In genomic region chr3:148986296-148986893, GRCm38 (mm10) we compare ENCODE assay signal across 8 mouse cellular contexts. TPM values are rescaled to one million over a fixed set of nuclear protein-coding genes. Genes with fewer than 3 reads are reported as not detected.
A peak's percentile ranks its signal among the peaks of the same experiment; 100 is the strongest.
DNase-seq lines count a peak whose midpoint lies in the region; ATAC-seq lines count a peak whose summit lies in the region.

No protein-coding gene starts in this region.

- H3K36me3 ChIP-seq in hindbrain, embryonic 10.5 days = no peaks in the 10 kb centered on the region
- H3K36me3 ChIP-seq in liver, embryonic 16.5 days (ENCODE audit: control insufficient read depth, insufficient read depth) = no peaks in the 10 kb centered on the region

- peak; percentile 39 to 84 for DNase-seq in adrenal gland, adult (ENCODE audit: inconsistent age in 2 of 2, low spot score in 1 of 2)
- no peak for DNase-seq in adrenal gland, postnatal 4 days (ENCODE audit: low spot score in 2 of 2)
- DNase-seq in ZHBTc4 (ENCODE audit: low read depth, low spot score) = peak; percentile 67
- DNase-seq in hindbrain, embryonic 10.5 days (ENCODE audit: low spot score) = peak; percentile 57
- no peak for DNase-seq in frontal cortex, postnatal 10 days (ENCODE audit: low spot score in 2 of 2)
- no peak for DNase-seq in left cerebral cortex, postnatal 4 days

- peak overlapping the region; percentile 97 for H3K4me3 ChIP-seq in hindbrain, embryonic 10.5 days
- peak overlapping the region; percentile 67 for H3K4me3 ChIP-seq in liver, embryonic 16.5 days (ENCODE audit: low read depth, low read length)

- H3K9me3 ChIP-seq in hindbrain, embryonic 10.5 days = no peaks in the 10 kb centered on the region
- H3K9me3 ChIP-seq in liver, embryonic 16.5 days (replicated peaks; ENCODE audit: control insufficient read depth, low read length) = no peaks in the 10 kb centered on the region

- H3K4me2 ChIP-seq in liver, embryonic 16.5 days (ENCODE audit: low read depth, low read length) = peak overlapping the region; percentile 69

- H3K27ac ChIP-seq in hindbrain, embryonic 10.5 days = peak overlapping the region; percentile 99
- no peak overlapping the region for H3K27ac ChIP-seq in liver, embryonic 16.5 days (ENCODE audit: low read length)

- WGBS in hindbrain, embryonic 10.5 days = under 1% methylated on average over 17 of the region's 17 CpGs
- 10% methylated on average over 17 of the region's 17 CpGs for WGBS in liver, embryonic 16.5 days (ENCODE audit: insufficient replicate concordance)

- peaks cover 58% of the 10 kb centered on the region for H3K4me1 ChIP-seq in hindbrain, embryonic 10.5 days (replicated peaks)
- H3K4me1 ChIP-seq in liver, embryonic 16.5 days (ENCODE audit: control insufficient read depth, low read depth, low read length) = no peaks in the 10 kb centered on the region

- no peak overlapping the region for H3K9ac ChIP-seq in liver, embryonic 16.5 days (ENCODE audit: low read depth, low read length)

- no peaks in the 10 kb centered on the region for H3K27me3 ChIP-seq in hindbrain, embryonic 10.5 days (ENCODE audit: insufficient read depth, poor library complexity, severe bottlenecking)
- H3K27me3 ChIP-seq in liver, embryonic 16.5 days (ENCODE audit: control insufficient read depth, insufficient read depth, low read depth, low read length) = peaks cover 50% of the 10 kb centered on the region

- ATAC-seq in liver, embryonic 16.5 days (ENCODE audit: low read depth) = no peak
- ATAC-seq in monocyte, adult 5-6 weeks (replicated peaks; ENCODE audit: insufficient number of reproducible peaks, low FRiP score, low TSS enrichment, poor library complexity, severe bottlenecking) = no peak

- intact Hi-C loops in left cerebral cortex, postnatal 4 days (cut with DNase I) = no loop called here

RNA-seq across cellular contexts. Expression of gene Adgrl2, which starts 4.0 kb away (rescaled TPM):
- total RNA-seq in adrenal gland, postnatal 4 days (2021) = 100 to 1,000 TPM; 113 to 114 TPM
- 64.4 and 64.6 TPM in 2 replicates for polyA plus RNA-seq in hindbrain, embryonic 10.5 days (2016; fragmentation: Nextera tagmentation; extraction: Ambion mirVana)
- polyA plus RNA-seq in liver, embryonic 16.5 days (2015; fragmentation: Nextera tagmentation; extraction: Ambion mirVana) = 3.9 and 4.2 TPM in 2 replicates
- total RNA-seq in monocyte, adult 5-6 weeks (2017) = 0.10 to 1.5 TPM (median 0.75 TPM) in 3 replicates
- 100 to 1,000 TPM; 258 to 274 TPM for total RNA-seq in left cerebral cortex, postnatal 4 days (2021)

Comparison
In these comparisons a context has a peak if more than half of its experiments do, and no peak if none do; other contexts are left out.
1. DNase-seq: peak in adrenal gland, adult (2 of 2), ZHBTc4 (single experiment) and hindbrain, embryonic 10.5 days (single experiment); none in adrenal gland, postnatal 4 days (0 of 2), frontal cortex, postnatal 10 days (0 of 2) and left cerebral cortex, postnatal 4 days (single experiment).
2. RNA of gene Adgrl2, which starts 4.0 kb away (total RNA-seq): 258 to 274 TPM in left cerebral cortex, postnatal 4 days and 113 to 114 TPM in adrenal gland, postnatal 4 days; 0.10 to 1.5 TPM in monocyte, adult 5-6 weeks; every median in the first group is over 10 times any median in the second.